Mouse (Mus musculus) ES-E14 (cell line): ENCODE measurements at regions not wholly inside any gene's neighbourhood (a gene's known extent, or its start where the extent isn't known, plus 50 kb on each side); places are given as distances from the start of the nearest gene placed in this dataset.

Experiments used
- DNase-seq: peaks from one replicate; pipeline ENCODE4 v3.0.0-alpha.2; 2013; ENCODE audit warnings: low read depth, low spot score
- H3K27ac ChIP-seq: 2 replicates; pipeline ENCODE4 v1.5.1; 2012; ENCODE audit warnings: low read depth, mild to moderate bottlenecking, low read length, moderate library complexity, mixed read lengths; ENCODE audit not compliant: poor library complexity, insufficient read depth, severe bottlenecking
- H3K36me3 ChIP-seq: 2 replicates; pipeline ENCODE4 v1.6.1; 2012; ENCODE audit warnings: mild to moderate bottlenecking, low read length, moderate library complexity, mixed read lengths; ENCODE audit not compliant: control insufficient read depth, poor library complexity, insufficient read depth, severe bottlenecking
- H3K4me1 ChIP-seq, 2 experiments: fragments of 150-350 bp in 1 of 2; sonication (generic) in 1 of 2; 2 replicates each; pipeline ENCODE4 v1.6.1; 2012; ENCODE audit warnings: low read length in 2 of 2, mild to moderate bottlenecking in 1 of 2, mixed read lengths in 1 of 2; ENCODE audit not compliant: control insufficient read depth in 2 of 2, insufficient read depth in 2 of 2, poor library complexity in 1 of 2
- H3K4me3 ChIP-seq, 2 experiments: fragments of 150-350 bp in 1 of 2; sonication (generic) in 1 of 2; 2 replicates each; pipeline ENCODE4 v1.5.1; 2012; ENCODE audit warnings: low read length in 2 of 2, low read depth in 1 of 2, mild to moderate bottlenecking in 1 of 2, mixed read lengths in 1 of 2; ENCODE audit not compliant: insufficient read depth in 1 of 2, poor library complexity in 1 of 2, severe bottlenecking in 1 of 2
- H3K9ac ChIP-seq: 2 replicates; pipeline ENCODE4 v1.6.1; 2012; ENCODE audit warnings: low read depth, mild to moderate bottlenecking, low read length, mixed read lengths; ENCODE audit not compliant: poor library complexity, insufficient read depth, severe bottlenecking
- H3K9me3 ChIP-seq: fragments of 150-350 bp; sonication (generic); 2 replicates; pipeline ENCODE4 v1.6.1; 2012; ENCODE audit warnings: low read depth, mild to moderate bottlenecking, low read length; ENCODE audit not compliant: control insufficient read depth, insufficient read depth
- CHD2 ChIP-seq: IDR thresholded peaks from 2 replicates; pipeline ENCODE4 v1.6.1; 2014; ENCODE audit warnings: mild to moderate bottlenecking, low read depth, low read length, inconsistent platforms
- HCFC1 ChIP-seq: IDR thresholded peaks from 2 replicates; pipeline ENCODE4 v1.6.1; 2012; ENCODE audit warnings: low read length, inconsistent platforms, borderline replicate concordance; ENCODE audit not compliant: insufficient read depth
- MAFK ChIP-seq: IDR thresholded peaks from 2 replicates; pipeline ENCODE4 v1.6.1; 2014; ENCODE audit warnings: mild to moderate bottlenecking, low read depth, low read length, inconsistent platforms; ENCODE audit not compliant: insufficient read depth
- ZC3H11A ChIP-seq: IDR thresholded peaks from 2 replicates; pipeline ENCODE4 v1.6.1; 2012; ENCODE audit warnings: low read depth, mild to moderate bottlenecking, inconsistent platforms, low read length, borderline replicate concordance
- ZNF384 ChIP-seq: IDR thresholded peaks from 2 replicates; pipeline ENCODE4 v1.6.1; 2012; ENCODE audit warnings: low read depth, low read length, inconsistent platforms
- in situ Hi-C, 2 experiments: fragments of 600-800 bp; cut with MboI; formaldehyde crosslinking; loops; one replicate each; pipeline ENCODE4 v1.15.1; 2025; ENCODE audit warnings: low sequenced_read_pairs in 2 of 2, inconsistent platforms in 1 of 2; ENCODE audit not compliant: unreplicated experiment in 2 of 2

GRCm38 (mm10) chr1:7502363-7502762, 2694.7 kb downstream of the Gm37988 start:
- no peak for TF ChIP-seq CHD2
- no peak for TF ChIP-seq ZC3H11A
- no peak for TF ChIP-seq HCFC1
- TF ChIP-seq ZNF384: no peak
- no peak for TF ChIP-seq MAFK
- H3K4me1 ChIP-seq: peaks cover 0 to 4% of the 10 kb centered on the region in 2 experiments; a peak in 1 of 4 replicates
- no peak overlapping the region; the same call in 1 of the 2 replicates for H3K27ac ChIP-seq

GRCm38 (mm10) chr1:7518791-7519190, 2711.1 kb downstream of the Gm37988 start:
- Histone ChIP-seq H3K9ac (no peak overlapping the region), H3K4me3 (no peak overlapping the region), H3K36me3 (no peaks in the 10 kb centered on the region), H3K27ac (no peak overlapping the region), H3K9me3 (no peaks in the 10 kb centered on the region), H3K4me1 (0 out of 4 replicates have a peak, but pooled peaks cover 0 to 2% of the 10 kb centered on the region in 2 experiments)
- DNase-seq: no peak
- in situ Hi-C loops: no loop called here
- TF ChIP-seq ZNF384: no peak
- no peak for TF ChIP-seq CHD2

More at GRCm38 (mm10) chr1:7502363-7502762, 2694.7 kb downstream of the Gm37988 start:
- Histone ChIP-seq H3K9ac (no peak overlapping the region), H3K4me3 (no peak overlapping the region), H3K9me3 (peaks cover 6% of the 10 kb centered on the region), H3K36me3 (peaks cover 3% of the 10 kb centered on the region; the same call in 1 of the 2 replicates)
- in situ Hi-C loops: no loop called here
- DNase-seq: no peak

GRCm38 (mm10) chr1:7533506-7533905, 2725.8 kb downstream of the Gm37988 start:
- peak; percentile 16 for DNase-seq
- Histone ChIP-seq H3K36me3 (no peaks in the 10 kb centered on the region), H3K4me1 (no peaks in the 10 kb centered on the region), H3K9ac (no peak overlapping the region), H3K27ac (no peak overlapping the region), H3K4me3 (no peak overlapping the region), H3K9me3 (no peaks in the 10 kb centered on the region)
- no peak for TF ChIP-seq CHD2
- TF ChIP-seq ZC3H11A: no peak
- TF ChIP-seq MAFK: no peak
- TF ChIP-seq ZNF384: no peak
- TF ChIP-seq HCFC1: no peak
- in situ Hi-C loops: no loop called here

- no peak for TF ChIP-seq HCFC1
- TF ChIP-seq CHD2: no peak
- TF ChIP-seq ZNF384: no peak
- TF ChIP-seq MAFK: no peak
- TF ChIP-seq ZC3H11A: no peak
- Histone ChIP-seq H3K27ac (no peak overlapping the region), H3K4me3 (no peak overlapping the region), H3K9ac (no peak overlapping the region), H3K4me1 (no peaks in the 10 kb centered on the region), H3K36me3 (no peaks in the 10 kb centered on the region), H3K9me3 (no peaks in the 10 kb centered on the region)
- in situ Hi-C loops: no loop called here
- DNase-seq: no peak
These were observed 2727.5 kb downstream of the Gm37988 start for GRCm38 (mm10) chr1:7535191-7535590.

GRCm38 (mm10) chr1:7543492-7543891, 2735.8 kb downstream of the Gm37988 start:
- in situ Hi-C loops: no loop called here
- no peak for TF ChIP-seq MAFK
- TF ChIP-seq ZNF384: no peak
- peak; percentile 97 for TF ChIP-seq ZC3H11A
- Histone ChIP-seq H3K36me3 (no peaks in the 10 kb centered on the region), H3K9me3 (no peaks in the 10 kb centered on the region), H3K4me1 (no peaks in the 10 kb centered on the region), H3K9ac (no peak overlapping the region), H3K27ac (no peak overlapping the region), H3K4me3 (no peak overlapping the region)
- DNase-seq: peak; percentile 54
